Comparison of ENCODE assay signal across 8 mouse cellular contexts in genomic region chr6:122801301-122801800, GRCm38 (mm10). TPM values are rescaled to one million over a fixed set of nuclear protein-coding genes. Genes with fewer than 3 reads are reported as not detected.
A peak's percentile ranks its signal among the peaks of the same experiment; 100 is the strongest.
DNase-seq lines count a peak whose midpoint lies in the region; ATAC-seq and TF ChIP-seq lines count a peak whose summit lies in the region.

TSS of gene Slc2a3 (minus strand) at chr6:122801640.

- under 1% methylated on average over 46 of the region's 46 CpGs for WGBS in embryonic facial prominence, embryonic 10.5 days
- 1% methylated on average over 46 of the region's 46 CpGs for WGBS in intestine, postnatal 0 days
- 1% methylated on average over 46 of the region's 46 CpGs for WGBS in limb, embryonic 12.5 days
- WGBS in midbrain, embryonic 12.5 days = under 1% methylated on average over 45 of the region's 46 CpGs
- under 1% methylated on average over 46 of the region's 46 CpGs for WGBS in stomach, embryonic 14.5 days

- peak within 1 kb of the TSS; percentile 95 for H3K4me2 ChIP-seq in intestine, postnatal 0 days (replicated peaks; ENCODE audit: low read depth)
- H3K4me2 ChIP-seq in limb, embryonic 12.5 days = peak within 1 kb of the TSS; percentile 94
- peak within 1 kb of the TSS; percentile 87 for H3K4me2 ChIP-seq in midbrain, embryonic 12.5 days (replicated peaks)
- peak within 1 kb of the TSS; percentile 98 for H3K4me2 ChIP-seq in stomach, embryonic 14.5 days (replicated peaks; ENCODE audit: low read depth, low read length)

- peak; percentile 28 for DNase-seq in urinary bladder, postnatal 25 days (ENCODE audit: low spot score)
- DNase-seq in urinary bladder, adult 18-20 months (ENCODE audit: low spot score in 2 of 2) = no peak
- no peak for DNase-seq in embryonic facial prominence, embryonic 10.5 days (ENCODE audit: low spot score)
- DNase-seq in gonadal fat pad, adult 2 months (ENCODE audit: low read depth) = no peak

- H3K27me3 ChIP-seq in embryonic facial prominence, embryonic 10.5 days (replicated peaks; ENCODE audit: low read depth, poor library complexity, severe bottlenecking) = peaks cover 35% of the 10 kb centered on the region
- H3K27me3 ChIP-seq in intestine, postnatal 0 days (replicated peaks; ENCODE audit: control insufficient read depth, insufficient read depth, low read length) = peaks cover 3% of the 10 kb centered on the region; the same call in 1 of the 2 replicates
- peaks cover 20% of the 10 kb centered on the region for H3K27me3 ChIP-seq in limb, embryonic 12.5 days
- peaks cover 38% of the 10 kb centered on the region for H3K27me3 ChIP-seq in midbrain, embryonic 12.5 days
- H3K27me3 ChIP-seq in stomach, embryonic 14.5 days (ENCODE audit: control insufficient read depth, insufficient read depth, low read length) = no peaks in the 10 kb centered on the region

- H3K9ac ChIP-seq in intestine, postnatal 0 days (ENCODE audit: low read depth, low read length) = peak within 1 kb of the TSS; percentile 47
- H3K9ac ChIP-seq in limb, embryonic 12.5 days (replicated peaks) = peak within 1 kb of the TSS; percentile 75
- peak within 1 kb of the TSS; percentile 68 for H3K9ac ChIP-seq in midbrain, embryonic 12.5 days (replicated peaks)
- peak within 1 kb of the TSS; percentile 53 for H3K9ac ChIP-seq in stomach, embryonic 14.5 days (replicated peaks; ENCODE audit: low read depth, low read length)

- peak within 1 kb of the TSS; percentile 86 for H3K27ac ChIP-seq in embryonic facial prominence, embryonic 10.5 days (replicated peaks)
- no peak within 1 kb of the TSS for H3K27ac ChIP-seq in intestine, postnatal 0 days (ENCODE audit: low read depth, low read length)
- H3K27ac ChIP-seq in limb, embryonic 12.5 days = no peak within 1 kb of the TSS
- no peak within 1 kb of the TSS for H3K27ac ChIP-seq in midbrain, embryonic 12.5 days (replicated peaks)
- no peak within 1 kb of the TSS for H3K27ac ChIP-seq in stomach, embryonic 14.5 days (ENCODE audit: low read length)

- no peaks in the 10 kb centered on the region for H3K36me3 ChIP-seq in embryonic facial prominence, embryonic 10.5 days (replicated peaks)
- H3K36me3 ChIP-seq in intestine, postnatal 0 days (ENCODE audit: control insufficient read depth, insufficient read depth) = no peaks in the 10 kb centered on the region
- no peaks in the 10 kb centered on the region for H3K36me3 ChIP-seq in limb, embryonic 12.5 days
- no peaks in the 10 kb centered on the region for H3K36me3 ChIP-seq in midbrain, embryonic 12.5 days
- H3K36me3 ChIP-seq in stomach, embryonic 14.5 days (ENCODE audit: control insufficient read depth, insufficient read depth, low read length) = no peaks in the 10 kb centered on the region

- H3K9me3 ChIP-seq in embryonic facial prominence, embryonic 10.5 days = no peaks in the 10 kb centered on the region
- no peaks in the 10 kb centered on the region for H3K9me3 ChIP-seq in intestine, postnatal 0 days (ENCODE audit: control insufficient read depth)
- H3K9me3 ChIP-seq in limb, embryonic 12.5 days = no peaks in the 10 kb centered on the region
- H3K9me3 ChIP-seq in midbrain, embryonic 12.5 days = no peaks in the 10 kb centered on the region
- H3K9me3 ChIP-seq in stomach, embryonic 14.5 days (ENCODE audit: control insufficient read depth, low read depth, low read length) = no peaks in the 10 kb centered on the region

- peak within 1 kb of the TSS; percentile 69 for H3K4me3 ChIP-seq in embryonic facial prominence, embryonic 10.5 days
- peak within 1 kb of the TSS; percentile 47 for H3K4me3 ChIP-seq in intestine, postnatal 0 days (ENCODE audit: low read depth, low read length)
- H3K4me3 ChIP-seq in limb, embryonic 12.5 days (replicated peaks) = peak within 1 kb of the TSS; percentile 58
- peak within 1 kb of the TSS; percentile 51 for H3K4me3 ChIP-seq in midbrain, embryonic 12.5 days
- H3K4me3 ChIP-seq in stomach, embryonic 14.5 days (ENCODE audit: low read depth, low read length) = peak within 1 kb of the TSS; percentile 50

- ATAC-seq in intestine, postnatal 0 days = peak; percentile 23
- peak; percentile 50 for ATAC-seq in limb, embryonic 12.5 days (ENCODE audit: insufficient number of reproducible peaks, insufficient read depth, low FRiP score, low TSS enrichment, low read depth)
- peak; percentile 68 for ATAC-seq in midbrain, embryonic 12.5 days (ENCODE audit: low FRiP score, low read depth)
- ATAC-seq in stomach, embryonic 14.5 days (ENCODE audit: insufficient number of reproducible peaks, insufficient read depth, low FRiP score, low read depth) = peak; percentile 63; the same call in 1 of the 2 replicates

- peaks cover 14% of the 10 kb centered on the region for H3K4me1 ChIP-seq in embryonic facial prominence, embryonic 10.5 days
- H3K4me1 ChIP-seq in intestine, postnatal 0 days (replicated peaks; ENCODE audit: control insufficient read depth, insufficient read depth, low read length) = no peaks in the 10 kb centered on the region
- no peaks in the 10 kb centered on the region for H3K4me1 ChIP-seq in limb, embryonic 12.5 days (replicated peaks)
- peaks cover 11% of the 10 kb centered on the region for H3K4me1 ChIP-seq in midbrain, embryonic 12.5 days
- H3K4me1 ChIP-seq in stomach, embryonic 14.5 days (ENCODE audit: control insufficient read depth, insufficient read depth, low read length) = peaks cover 4% of the 10 kb centered on the region; the same call in 1 of the 2 replicates

- TF ChIP-seq CTCF in intestine, postnatal 0 days (IDR thresholded peaks at IDR 0.05; ENCODE audit: low read depth) = no peak

RNA-seq across cellular contexts. Expression of gene Slc2a3, which starts in this region (rescaled TPM):
- polyA plus RNA-seq in embryonic facial prominence, embryonic 10.5 days (2016; fragmentation: Nextera tagmentation; extraction: Ambion mirVana) = 55.4 and 68.4 TPM in 2 replicates
- 23.2 and 27.8 TPM in 2 replicates for polyA plus RNA-seq in gonadal fat pad, adult 2 months (2012; rRNA removed)
- polyA plus RNA-seq in intestine, postnatal 0 days (2015; fragmentation: Nextera tagmentation; extraction: Ambion mirVana) = 2.9 TPM in 2 replicates
- polyA plus RNA-seq in limb, embryonic 12.5 days (2016; fragmentation: Nextera tagmentation; extraction: Ambion mirVana) = 89.5 and 93.5 TPM in 2 replicates
- polyA plus RNA-seq in midbrain, embryonic 12.5 days (2016; fragmentation: Nextera tagmentation; extraction: Ambion mirVana) = 22.5 and 24.8 TPM in 2 replicates
- 12.8 and 14.2 TPM in 2 replicates for polyA plus RNA-seq in stomach, embryonic 14.5 days (2014; fragmentation: Nextera tagmentation; extraction: Ambion mirVana)
